Mouse (Mus musculus): ENCODE measurements at regions not wholly inside any gene's neighbourhood (a gene's known extent, or its start where the extent isn't known, plus 50 kb on each side); places are given as distances from the start of the nearest gene placed in this dataset.
A peak's percentile ranks its signal among the peaks of the same experiment; 100 is the strongest.

DNA sequence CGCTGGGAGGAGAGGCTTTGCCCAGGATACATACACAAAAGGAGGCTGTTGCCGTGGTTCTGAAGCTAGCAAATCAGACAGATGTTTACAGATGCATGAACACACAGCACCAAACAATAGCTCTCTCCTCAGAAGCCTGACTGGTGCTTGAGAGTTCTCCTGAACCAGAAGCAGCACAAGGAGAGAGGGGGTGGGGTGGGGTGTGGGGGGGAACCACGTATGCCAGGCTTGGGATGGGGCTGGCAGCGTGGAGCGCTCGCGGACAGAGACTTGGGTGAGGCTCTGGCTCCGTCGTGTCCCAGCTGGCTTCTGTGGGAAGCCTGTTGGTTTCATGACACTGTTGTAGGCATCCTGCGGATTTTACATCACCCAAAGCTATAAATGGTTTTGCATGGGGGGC is 55.1 kb upstream of the Acbd6 start:
- WGBS, result 43% methylated on average over 10 of the region's 10 CpGs

DNA sequence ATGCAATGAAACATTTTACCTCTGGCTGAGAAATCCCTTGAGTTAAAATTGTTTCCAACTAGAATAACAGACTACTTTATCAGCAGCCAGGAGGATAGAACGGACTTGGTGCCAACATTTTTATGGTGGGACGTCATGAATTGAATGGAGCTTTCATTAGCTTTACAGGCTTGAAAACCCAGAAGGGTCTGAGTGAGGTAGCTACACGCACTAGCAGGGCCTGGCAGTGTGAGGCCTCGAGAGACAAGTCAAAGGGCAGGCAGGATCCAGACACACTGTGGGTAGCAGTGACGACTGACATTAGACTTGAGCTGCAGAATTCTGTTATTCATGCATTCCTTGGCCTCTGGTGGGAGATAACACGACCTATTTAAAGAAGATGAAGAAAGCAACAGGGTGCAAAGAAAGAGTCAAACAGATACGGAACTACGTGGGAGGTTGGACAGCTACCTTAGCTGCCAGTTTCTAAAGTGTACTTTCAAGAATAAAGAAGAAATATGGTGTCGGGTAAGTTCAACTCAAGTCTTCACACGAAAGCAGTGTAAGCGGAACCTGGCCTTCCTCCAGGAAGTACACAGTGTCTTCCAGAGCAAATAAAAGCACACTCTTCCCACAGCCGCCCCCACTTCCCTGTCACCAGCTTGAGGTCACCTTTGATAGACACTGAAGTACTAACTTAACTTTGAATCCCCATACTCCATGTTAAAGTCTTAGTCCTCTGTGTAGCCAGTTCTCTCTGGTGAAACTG is 53.2 kb upstream of the Acbd6 start:
- Histone ChIP-seq H3K9ac (ENCODE audit: low read depth, low read length, severe bottlenecking) (no peak overlapping the region), H3K4me1 (ENCODE audit: control insufficient read depth, insufficient read depth, low read length) (peaks cover 25% of the 10 kb centered on the region), H3K27me3 (ENCODE audit: control insufficient read depth, insufficient read depth, low read length) (no peaks in the 10 kb centered on the region), H3K36me3 (ENCODE audit: control insufficient read depth, insufficient read depth, low read length) (no peaks in the 10 kb centered on the region), H3K4me3 (replicated peaks; ENCODE audit: low read length) (no peak overlapping the region), H3K4me2 (replicated peaks; ENCODE audit: low read depth, low read length, severe bottlenecking) (no peak overlapping the region), H3K27ac (replicated peaks; ENCODE audit: low read depth, low read length) (peak overlapping the region; percentile 40), H3K9me3 (ENCODE audit: control insufficient read depth, low read length) (no peaks in the 10 kb centered on the region)
- ATAC-seq (ENCODE audit: low FRiP score, low read depth) (peak; percentile 69), DNase-seq (ENCODE audit: low spot score) (peak; percentile 81)
- no peak for TF ChIP-seq POLR2A (IDR thresholded peaks at IDR 0.05; ENCODE audit: borderline replicate concordance, extremely low read depth, insufficient read depth, insufficient read length)
- WGBS, result 36% methylated on average over 12 of the region's 12 CpGs

More for the DNA sequence above, 55.1 kb upstream of the Acbd6 start:
- peaks cover 25% of the 10 kb centered on the region for H3K4me1 ChIP-seq (ENCODE audit: control insufficient read depth, insufficient read depth, low read length)
- DNase-seq (ENCODE audit: low spot score), result no peak
- no peaks in the 10 kb centered on the region for H3K36me3 ChIP-seq (ENCODE audit: control insufficient read depth, insufficient read depth, low read length)
- no peaks in the 10 kb centered on the region for H3K9me3 ChIP-seq (ENCODE audit: control insufficient read depth, low read length)
- TF ChIP-seq POLR2A (IDR thresholded peaks at IDR 0.05; ENCODE audit: borderline replicate concordance, extremely low read depth, insufficient read depth, insufficient read length), result no peak
- ATAC-seq (ENCODE audit: low FRiP score, low read depth), result no peak
- H3K9ac ChIP-seq (ENCODE audit: low read depth, low read length, severe bottlenecking), result no peak overlapping the region
- H3K4me2 ChIP-seq (replicated peaks; ENCODE audit: low read depth, low read length, severe bottlenecking), result no peak overlapping the region
- H3K27me3 ChIP-seq (ENCODE audit: control insufficient read depth, insufficient read depth, low read length), result no peaks in the 10 kb centered on the region
- no peak overlapping the region for H3K27ac ChIP-seq (replicated peaks; ENCODE audit: low read depth, low read length)
- H3K4me3 ChIP-seq (replicated peaks; ENCODE audit: low read length), result no peak overlapping the region

DNA sequence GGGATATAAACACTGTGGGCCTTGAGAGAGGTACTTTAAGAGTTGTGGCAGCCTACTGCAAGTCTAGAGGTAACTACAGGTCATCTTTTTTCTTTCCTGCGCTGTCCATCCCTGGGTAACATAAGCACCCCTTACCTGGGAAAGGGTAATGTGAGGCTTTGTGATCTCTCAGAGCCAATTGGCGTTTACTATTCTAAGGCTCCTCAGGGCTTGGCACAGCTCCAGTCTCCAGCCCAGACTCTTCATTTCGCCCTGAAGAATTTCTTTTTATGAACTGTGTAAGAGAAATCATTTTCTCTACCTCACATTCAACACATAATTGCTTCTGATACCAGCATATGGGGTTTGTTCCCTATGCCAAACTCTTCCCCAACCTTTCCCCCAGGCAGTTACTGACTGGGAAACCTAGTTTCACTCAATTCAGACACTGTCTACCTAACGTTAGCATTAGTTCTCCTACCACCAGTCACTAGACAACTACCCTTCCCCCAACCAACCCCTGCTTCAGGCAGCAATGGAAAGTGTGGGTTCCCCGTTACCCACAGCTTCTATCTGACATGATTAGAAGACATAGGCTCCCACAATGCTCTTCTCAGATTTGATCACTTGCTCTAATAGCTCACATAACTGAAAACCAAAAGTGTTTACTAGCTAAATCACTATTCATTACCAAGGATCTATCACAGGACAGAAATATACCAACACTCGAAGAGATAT is 52.4 kb upstream of the Acbd6 start:
- H3K36me3 ChIP-seq (ENCODE audit: control insufficient read depth, insufficient read depth, low read length), result no peaks in the 10 kb centered on the region
- H3K4me1 ChIP-seq (ENCODE audit: control insufficient read depth, insufficient read depth, low read length), result peaks cover 25% of the 10 kb centered on the region
- 51% methylated on average over 6 of the region's 6 CpGs for whole genome bisulfite sequencing
- no peak overlapping the region for H3K9ac ChIP-seq (ENCODE audit: low read depth, low read length, severe bottlenecking)
- DNase-seq (ENCODE audit: low spot score), result peak; percentile 51
- H3K9me3 ChIP-seq (ENCODE audit: control insufficient read depth, low read length), result no peaks in the 10 kb centered on the region
- H3K4me3 ChIP-seq (replicated peaks; ENCODE audit: low read length), result no peak overlapping the region
- no peaks in the 10 kb centered on the region for H3K27me3 ChIP-seq (ENCODE audit: control insufficient read depth, insufficient read depth, low read length)
- ATAC-seq (ENCODE audit: low FRiP score, low read depth), result peak; percentile 20; the same call in 1 of the 2 replicates
- no peak for TF ChIP-seq POLR2A (IDR thresholded peaks at IDR 0.05; ENCODE audit: borderline replicate concordance, extremely low read depth, insufficient read depth, insufficient read length)
- H3K4me2 ChIP-seq (replicated peaks; ENCODE audit: low read depth, low read length, severe bottlenecking), result no peak overlapping the region
- H3K27ac ChIP-seq (replicated peaks; ENCODE audit: low read depth, low read length), result peak overlapping the region; percentile 40

All from limb, embryonic 14.5 days (tissue).